Mouse (Mus musculus) embryonic stem cell, embryonic (primary cell): ENCODE data around the gene Cacna1d.

Experiments used
- CTCF ChIA-PET, 4 experiments: fragments of 300-600 bp in 2 of 4; fragments of 350-600 bp in 2 of 4; sonication (Branson Sonifier 250); formaldehyde crosslinking; loops; one replicate each; lab custom pipeline; 2022; ENCODE audit warnings: inconsistent platforms in 2 of 4; lab: Charles Lee
- POLR2A ChIA-PET, 4 experiments: fragments of 300-600 bp in 2 of 4; fragments of 350-600 bp in 2 of 4; sonication (Branson Sonifier 250); formaldehyde crosslinking; loops; one replicate each; lab custom pipeline; 2022; ENCODE audit warnings: antibody characterized with exemption in 4 of 4, inconsistent platforms in 1 of 4; lab: Charles Lee

The Cacna1d gene

DNA sequence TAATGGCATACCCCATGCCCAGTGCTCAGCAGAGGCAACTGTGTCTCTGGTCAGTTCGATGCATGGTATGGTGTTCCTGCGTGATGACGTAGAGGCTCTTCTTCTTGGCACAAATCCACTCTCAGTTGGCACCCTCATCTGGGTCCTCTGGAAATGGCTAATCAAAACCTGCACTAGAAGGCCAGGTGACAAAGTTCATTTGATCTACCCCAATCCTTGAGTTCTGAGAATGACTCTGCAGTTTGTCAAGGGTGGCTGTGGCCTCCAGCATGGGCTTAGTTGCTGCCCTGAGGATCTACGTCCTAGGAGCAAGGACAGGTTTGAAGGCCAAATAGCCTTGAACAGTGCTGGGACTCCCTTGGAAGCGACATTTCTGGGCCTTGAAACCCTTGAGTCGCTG lies 472.4 kb downstream of the Cacna1d start:
- POLR2A ChIA-PET, result interaction anchor here in 1 of 4 experiments (0.8 to 1.3 kb wide), 2 partner anchors 11 to 23 kb away, joined by 3 to 5 read pairs; no protein-coding TSS in a partner anchor
- CTCF ChIA-PET, result no interaction called here

DNA sequence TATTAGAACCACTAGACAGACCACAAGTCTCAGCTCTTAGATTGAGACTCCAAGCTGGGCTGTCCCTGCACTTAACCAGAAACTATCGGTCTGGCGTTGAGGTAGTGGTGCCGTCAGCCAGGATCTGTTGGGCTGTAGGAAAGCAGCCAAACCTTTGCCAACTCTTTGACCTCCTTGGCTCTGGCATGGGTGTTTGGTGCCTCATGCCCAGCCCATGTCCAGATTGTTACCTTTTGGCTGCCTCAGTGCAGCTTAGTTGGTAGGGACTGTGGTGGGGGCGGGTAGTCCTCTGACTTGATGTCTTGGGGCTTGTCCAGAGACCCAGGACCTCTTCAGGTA lies 472.8 kb downstream of the Cacna1d start:
- ChIA-PET POLR2A (interaction anchor here in 1 of 4 experiments (0.8 to 1.3 kb wide), 2 partner anchors 11 to 23 kb away, joined by 3 to 5 read pairs; no protein-coding TSS in a partner anchor), CTCF (no interaction called here)

DNA sequence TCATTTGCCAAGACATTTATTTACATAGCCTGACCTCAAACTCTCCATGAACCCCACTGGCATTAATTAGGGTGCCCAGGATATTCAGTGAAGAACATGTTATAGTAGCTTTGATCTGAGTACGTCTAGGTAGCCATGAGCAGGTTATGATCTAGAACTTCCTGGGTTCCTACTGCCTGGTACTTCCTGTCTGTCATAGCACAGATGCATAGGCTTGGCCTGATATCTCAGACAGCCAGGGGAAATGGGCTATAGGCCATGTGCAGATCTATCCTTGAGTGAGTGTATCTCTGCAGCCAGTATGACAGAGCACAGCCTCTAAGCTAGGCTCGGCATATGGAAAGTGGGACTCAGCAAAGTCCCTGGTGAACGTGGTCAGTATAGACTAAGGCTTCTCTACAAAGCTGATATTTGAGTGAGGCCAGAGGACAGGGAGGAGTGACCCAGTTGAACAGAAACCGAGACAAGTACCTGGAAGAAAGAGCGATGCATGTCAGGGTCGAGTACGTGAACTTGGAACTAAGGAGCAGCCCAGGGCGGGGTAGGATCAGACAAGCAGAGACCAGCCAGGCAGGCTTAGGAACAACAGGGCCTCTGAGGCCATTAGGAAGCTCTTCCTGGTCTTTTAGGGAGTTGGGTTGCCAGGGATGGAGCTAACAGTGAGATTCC lies 473.3 kb downstream of the Cacna1d start:
- CTCF ChIA-PET, result no interaction called here
- POLR2A ChIA-PET, result interaction anchor here in 1 of 4 experiments (1.3 kb wide), 1 partner anchor 22 kb away, joined by 5 read pairs; no protein-coding TSS in a partner anchor

DNA sequence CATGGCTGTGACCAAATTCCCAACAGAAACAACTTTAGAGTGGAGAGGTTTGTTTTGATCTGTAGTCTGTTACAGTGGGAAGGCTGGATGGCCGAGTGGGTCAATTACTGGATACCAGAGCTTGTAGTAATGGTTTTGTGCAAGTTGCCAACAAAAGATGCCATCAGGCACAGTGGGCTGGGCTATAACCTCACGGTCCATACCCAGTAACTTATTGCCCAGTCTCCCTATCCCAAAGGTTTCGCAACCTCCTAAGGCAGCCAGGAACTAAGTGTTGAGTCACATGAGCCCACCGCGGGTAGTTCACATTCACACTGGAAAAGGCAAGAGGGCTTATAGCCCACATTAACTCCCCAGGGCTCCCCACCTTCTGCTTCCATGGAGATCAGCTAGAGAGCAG lies 474.6 kb downstream of the Cacna1d start:
- ChIA-PET CTCF (no interaction called here), POLR2A (no interaction called here)

DNA sequence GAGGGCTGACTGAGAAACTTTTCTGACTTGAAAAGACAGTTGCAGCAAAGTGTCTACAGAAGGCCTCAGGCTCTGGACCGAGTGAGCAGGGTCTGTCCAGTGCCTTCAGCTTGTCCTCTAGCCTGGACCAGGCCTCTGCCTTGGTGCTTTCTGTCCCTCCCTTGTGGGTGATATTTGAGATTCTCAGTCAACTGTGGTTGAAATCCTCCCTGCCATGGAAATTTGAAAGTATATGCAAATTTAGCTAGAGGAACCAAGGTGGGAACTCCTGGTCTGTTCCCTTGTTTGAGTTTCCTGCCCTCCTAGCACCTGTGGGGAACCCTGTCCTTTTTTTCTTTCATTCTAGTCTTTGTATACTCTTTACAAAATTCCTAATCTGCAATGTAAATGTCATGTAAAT lies 476.2 kb downstream of the Cacna1d start:
- POLR2A ChIA-PET, result interaction anchor here in 1 of 4 experiments (0.7 kb wide), 1 partner anchor 364 kb away, joined by 3 read pairs; no protein-coding TSS in a partner anchor
- CTCF ChIA-PET, result interaction anchor here in 1 of 4 experiments (1.1 kb wide), 1 partner anchor 11 kb away, joined by 3 read pairs; no protein-coding TSS in a partner anchor

DNA sequence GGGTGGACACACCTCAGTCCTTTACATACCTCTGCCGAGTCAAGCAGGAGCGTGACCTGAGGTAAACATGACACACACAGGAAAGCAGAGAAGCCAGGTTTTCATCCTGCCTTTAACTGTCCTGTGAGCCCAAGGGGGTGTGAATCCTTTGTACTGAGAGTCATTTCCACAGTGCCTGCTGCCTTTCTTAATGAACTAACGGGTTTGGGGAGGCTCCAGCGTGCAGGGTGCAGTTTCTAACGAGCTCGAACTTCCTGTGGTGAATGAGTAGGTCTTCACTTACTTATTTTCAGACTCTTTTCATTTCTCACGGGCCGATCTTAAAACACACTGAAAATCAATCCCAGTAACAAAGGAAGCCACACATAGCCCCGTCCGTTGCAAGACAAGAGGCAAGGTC lies 476.8 kb downstream of the Cacna1d start:
- ChIA-PET POLR2A (interaction anchor here in 1 of 4 experiments (0.7 kb wide), 1 partner anchor 953 kb away, joined by 3 read pairs; no protein-coding TSS in a partner anchor), CTCF (interaction anchor here in 1 of 4 experiments (1.1 kb wide), 1 partner anchor 11 kb away, joined by 3 read pairs; no protein-coding TSS in a partner anchor)

DNA sequence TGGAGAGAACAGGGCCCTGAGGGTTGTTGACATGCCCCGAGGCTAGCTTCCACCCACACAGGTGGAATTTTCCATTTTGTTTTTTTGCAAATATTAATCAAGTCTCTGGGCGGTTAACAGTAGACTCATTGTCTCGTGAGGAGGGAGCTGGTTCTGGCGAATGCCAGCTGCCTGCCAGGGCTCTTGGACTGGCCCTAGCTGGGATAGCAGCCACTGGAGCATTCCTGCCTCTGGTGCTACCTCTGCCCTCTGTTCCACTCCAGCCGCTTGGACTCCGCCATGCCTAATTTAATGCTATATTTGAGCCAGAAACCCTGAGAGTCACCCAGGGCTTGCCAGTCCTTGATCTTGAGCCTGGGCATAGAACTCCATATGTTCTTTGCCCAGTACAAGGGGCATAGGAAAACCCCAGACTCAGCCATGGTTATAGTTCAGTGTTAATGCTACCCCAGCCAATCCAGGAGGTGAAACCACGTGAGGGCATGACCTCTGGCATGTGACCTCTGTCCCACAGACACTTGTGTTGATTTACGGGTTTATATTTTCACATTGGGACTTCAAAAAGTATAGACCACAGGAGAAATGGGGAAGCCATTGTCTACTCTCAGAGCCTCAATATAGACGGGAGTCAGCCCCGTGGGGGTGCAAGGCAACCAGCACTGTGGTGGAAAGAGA lies 479.2 kb downstream of the Cacna1d start:
- CTCF ChIA-PET, result no interaction called here

DNA sequence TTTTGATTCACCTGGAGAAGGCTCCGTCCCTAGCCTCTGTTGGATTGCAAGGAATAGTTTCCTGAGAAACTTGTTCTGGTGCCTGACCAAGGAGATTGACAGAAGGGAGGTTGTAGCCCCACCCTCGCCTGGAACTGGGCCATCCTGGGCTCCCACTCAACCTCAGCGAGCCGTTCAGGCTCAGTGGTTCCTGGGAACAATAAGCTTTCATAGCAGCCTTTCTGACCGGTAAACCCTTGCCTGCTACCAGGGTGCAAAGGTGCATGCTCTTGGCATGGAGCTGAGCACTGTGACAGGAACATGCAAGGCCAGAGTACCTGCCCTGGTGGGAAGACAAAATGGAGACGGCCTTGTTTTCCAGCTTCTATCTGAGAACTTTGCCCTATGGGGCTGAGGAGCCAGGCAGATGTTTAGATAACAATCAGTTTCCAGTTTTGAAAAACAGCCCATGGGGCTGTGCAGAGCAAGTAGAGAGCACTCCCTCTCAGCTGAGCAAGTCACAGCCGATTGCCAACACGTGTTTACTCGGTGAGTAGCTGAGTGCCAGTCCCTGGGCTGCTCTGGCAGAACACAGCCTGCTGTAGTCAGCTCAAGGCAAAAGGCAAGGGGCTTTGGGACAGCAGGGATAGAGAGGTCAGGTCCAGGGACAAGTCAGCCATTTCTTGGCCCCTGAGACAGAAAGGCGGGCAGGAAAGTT lies 481.2 kb downstream of the Cacna1d start:
- ChIA-PET CTCF (interaction anchor here in 2 of 4 experiments (0.5 to 0.9 kb wide), 3 partner anchors 30 to 550 kb away, joined by 3 to 15 read pairs (median 3); no protein-coding TSS in a partner anchor), POLR2A (interaction anchor here in 2 of 4 experiments (1.1 to 2.5 kb wide), 3 partner anchors 11 to 31 kb away, joined by 3 to 7 read pairs (median 6); partner anchors contain the start of gene Actr8 (in 1 of the 2))

More for the DNA sequence above, 479.2 kb downstream of the Cacna1d start:
- POLR2A ChIA-PET, result interaction anchor here in 2 of 4 experiments (0.7 to 2.6 kb wide), 3 partner anchors 9 to 14 kb away, joined by 3 to 8 read pairs (median 3); no protein-coding TSS in a partner anchor

DNA sequence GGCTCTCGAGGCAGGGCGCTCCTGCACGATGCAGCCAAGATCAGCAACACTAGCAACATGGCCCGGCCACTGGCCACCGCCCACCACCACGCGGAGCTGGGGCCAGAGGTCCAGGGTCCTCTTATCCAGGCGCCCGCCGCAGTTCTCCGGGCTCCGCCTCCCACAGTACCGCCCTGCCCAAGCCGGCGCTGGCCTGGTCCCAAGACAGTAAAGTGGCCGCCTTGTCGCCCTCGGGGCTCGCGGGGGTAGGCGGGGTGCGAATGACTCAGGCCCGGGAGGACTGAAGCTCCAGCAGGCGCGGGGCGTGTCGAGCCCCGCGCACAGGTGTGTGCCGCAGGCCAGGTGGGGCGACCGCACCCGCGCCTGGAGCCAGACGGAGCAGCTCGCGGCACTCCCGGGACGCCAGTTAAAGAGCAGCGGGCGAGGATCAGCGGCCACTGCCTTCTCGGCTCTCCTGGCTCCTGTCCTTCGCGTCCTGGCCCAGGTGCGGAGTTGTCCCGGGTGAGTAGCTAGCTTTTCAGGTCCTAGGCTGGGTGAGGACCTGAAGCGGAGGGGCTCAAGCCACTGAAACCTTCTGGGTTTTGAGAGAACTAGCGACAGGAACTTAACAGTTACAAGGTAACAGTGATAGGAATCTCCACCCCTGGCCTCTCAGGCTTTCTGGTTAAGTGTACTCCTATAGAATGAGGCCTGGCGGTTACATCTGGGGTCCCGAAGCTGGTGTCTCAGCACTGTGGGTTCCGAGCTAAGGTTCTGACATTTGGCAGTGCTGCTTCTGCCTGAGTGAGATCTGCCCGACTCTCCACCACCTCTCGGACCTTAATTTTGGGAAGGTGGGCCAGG lies 482.3 kb downstream of the Cacna1d start, which contains the start of the genes Il17rb and Chdh:
TSS of gene Il17rb (minus strand) at position 164 of the 843 bp plus-strand sequence.
TSS of gene Chdh (plus strand) at position 291 of the 843 bp plus-strand sequence.
- CTCF ChIA-PET, result interaction anchor here (0.5 to 1.2 kb wide), 6 partner anchors 28 to 197 kb away, joined by 3 to 15 read pairs (median 5); no protein-coding TSS in a partner anchor
- POLR2A ChIA-PET, result interaction anchor here in 3 of 4 experiments (0.9 to 2.5 kb wide), 6 partner anchors 10 to 100 kb away, joined by 3 to 7 read pairs (median 4); partner anchors contain the start of gene Actr8 (in 1 of the 3)

DNA sequence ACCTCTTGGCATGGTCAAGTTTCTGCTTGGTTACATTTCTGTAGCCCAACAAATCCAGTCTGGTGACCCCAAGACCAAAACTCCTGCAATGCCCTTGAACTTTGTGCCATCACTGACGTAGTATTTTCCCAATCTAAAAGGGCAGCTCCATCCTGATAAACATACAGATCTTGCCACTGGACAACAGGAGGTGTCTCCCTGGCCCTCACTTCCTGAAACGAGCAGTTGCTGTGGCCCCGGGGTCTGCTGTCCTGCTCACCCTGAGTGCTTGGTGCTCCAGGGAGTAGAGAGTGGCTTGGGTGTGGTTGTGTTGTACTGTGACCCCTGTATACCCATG lies 491.8 kb downstream of the Cacna1d start:
- ChIA-PET CTCF (no interaction called here), POLR2A (interaction anchor here in 3 of 4 experiments (0.6 to 1.9 kb wide), 6 partner anchors 9 to 599 kb away, joined by 3 to 6 read pairs (median 3); partner anchors contain the start of genes Chdh (in 2 of the 3) and Il17rb (in 2 of the 3))

DNA sequence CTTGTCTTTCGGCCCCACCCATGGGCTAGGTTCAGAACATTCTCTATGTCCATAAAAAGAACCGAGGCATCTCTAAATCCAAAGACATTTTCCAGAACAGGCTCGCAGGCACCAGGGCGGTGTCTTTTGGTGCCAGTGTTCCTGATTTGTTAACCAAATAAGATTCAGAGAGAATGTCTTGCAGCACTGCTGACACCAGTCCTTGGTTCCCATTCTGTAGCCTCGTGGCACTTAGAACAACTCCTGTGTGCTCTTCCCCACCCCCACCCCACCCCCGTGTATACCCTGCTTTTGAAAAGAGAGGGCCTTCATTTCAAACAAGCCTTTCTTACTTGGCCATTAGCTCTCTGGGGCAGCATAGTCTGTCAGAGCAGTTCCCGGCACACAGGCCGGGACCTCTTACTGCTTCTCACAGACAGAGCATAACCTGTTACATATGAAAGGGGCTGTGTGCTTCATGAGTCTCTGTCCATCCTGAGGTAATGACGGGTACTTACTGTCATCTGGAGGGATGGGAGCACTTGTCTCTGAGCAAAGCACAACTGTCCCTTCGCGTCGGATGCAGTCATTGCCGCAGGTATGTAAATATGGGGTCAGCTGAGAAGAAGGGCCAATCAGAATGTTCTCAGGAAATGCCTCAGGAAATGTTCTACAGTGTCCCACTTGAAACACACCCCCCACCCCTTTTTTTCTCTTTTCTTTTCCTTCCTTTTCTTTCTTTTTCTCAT lies 492.3 kb downstream of the Cacna1d start:
- ChIA-PET CTCF (no interaction called here), POLR2A (interaction anchor here in 3 of 4 experiments (0.6 to 2.3 kb wide), 9 partner anchors 8 to 599 kb away, joined by 3 to 8 read pairs (median 3); partner anchors contain the start of genes Chdh (in 2 of the 3) and Il17rb (in 2 of the 3))

DNA sequence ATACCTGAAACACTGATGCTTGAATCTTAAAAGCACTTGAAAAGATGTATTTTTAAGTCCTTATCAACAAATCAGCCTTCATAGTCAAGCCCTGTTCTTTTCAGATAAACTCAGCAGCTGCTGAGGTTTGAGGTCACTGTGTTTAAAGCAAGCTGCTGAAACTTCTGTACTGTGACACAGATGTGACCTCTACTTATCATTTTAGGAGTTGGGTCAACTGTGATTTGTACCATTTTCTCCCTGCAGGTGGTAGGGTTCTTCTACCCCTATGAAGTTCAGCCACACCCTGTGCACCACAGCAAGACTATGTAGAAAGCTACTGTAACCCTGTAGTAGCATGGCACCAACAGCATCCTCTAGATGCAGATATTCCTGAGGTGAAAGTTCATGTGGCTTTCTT lies 493.9 kb downstream of the Cacna1d start:
- ChIA-PET CTCF (interaction anchor here in 2 of 4 experiments (1.1 to 1.2 kb wide), 2 partner anchors 16 to 17 kb away, joined by 3 read pairs; no protein-coding TSS in a partner anchor), POLR2A (interaction anchor here in 2 of 4 experiments (0.6 to 2.3 kb wide), 9 partner anchors 8 to 532 kb away, joined by 3 to 8 read pairs (median 4); partner anchors contain the start of gene Selenok (in 2 of the 2))

DNA sequence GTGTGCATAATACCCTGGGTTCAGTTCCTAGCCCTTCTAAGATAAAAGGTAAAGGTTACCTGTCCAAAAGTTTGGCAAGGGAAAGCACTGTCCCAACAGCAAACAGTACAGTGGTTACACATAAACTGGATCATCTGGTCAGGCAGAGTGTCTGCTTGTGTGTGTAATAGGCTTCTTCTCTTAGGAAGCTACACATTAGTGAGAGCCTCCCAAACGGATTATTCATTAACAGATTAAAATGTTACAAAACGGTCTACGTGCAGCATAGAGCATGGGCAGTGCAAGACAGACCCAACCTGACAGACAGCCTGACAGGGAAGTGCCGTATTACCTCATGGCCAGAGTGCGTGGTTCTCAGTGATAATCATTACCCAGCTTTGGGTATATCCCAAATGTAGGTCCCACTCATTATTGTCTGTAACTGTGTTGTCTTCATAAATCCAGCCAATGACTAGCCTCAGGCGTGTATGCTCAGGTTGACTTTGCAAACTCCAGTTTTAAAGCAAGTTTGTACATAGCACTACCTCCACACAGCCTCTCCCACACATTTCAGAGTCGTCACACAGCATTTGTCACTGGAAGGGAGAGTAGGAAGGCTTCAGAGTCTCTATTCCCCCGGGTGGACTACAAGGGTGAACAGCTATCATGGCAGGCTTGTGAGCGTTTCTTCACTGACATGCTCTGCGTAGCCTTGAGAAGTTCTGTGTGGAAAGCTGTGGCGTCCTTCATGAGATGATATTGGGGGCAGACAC lies 495.1 kb downstream of the Cacna1d start:
- ChIA-PET POLR2A (interaction anchor here in 1 of 4 experiments (1.7 kb wide), 1 partner anchor 22 kb away, joined by 5 read pairs; no protein-coding TSS in a partner anchor), CTCF (no interaction called here)

DNA sequence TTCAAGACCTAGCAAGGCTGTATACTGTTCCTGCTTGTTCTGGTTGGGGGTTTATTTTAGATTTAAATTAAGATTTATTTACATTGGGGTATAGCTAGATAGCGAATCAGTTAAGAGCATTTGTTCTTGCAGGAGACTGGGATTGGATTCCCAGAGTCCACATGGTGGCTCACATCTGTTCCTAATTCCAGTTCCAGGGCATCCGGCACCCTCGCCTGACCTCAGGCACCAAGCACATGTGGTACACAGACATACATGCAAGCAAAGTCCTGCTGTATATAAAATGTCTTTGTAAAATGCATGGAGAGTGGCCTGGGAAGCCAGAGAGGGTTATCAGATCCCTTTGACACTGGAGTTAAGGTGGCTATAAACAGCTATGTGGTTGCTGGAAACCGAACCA lies 496.3 kb downstream of the Cacna1d start:
- CTCF ChIA-PET, result no interaction called here

More for the DNA sequence above, 496.3 kb downstream of the Cacna1d start:
- POLR2A ChIA-PET, result interaction anchor here in 2 of 4 experiments (1.0 to 1.7 kb wide), 4 partner anchors 8 to 23 kb away, joined by 3 to 5 read pairs (median 3); partner anchors contain the start of genes Actr8 (in 1 of the 2), Chdh (in 1 of the 2) and Il17rb (in 1 of the 2)
